Mouse (Mus musculus) frontal cortex, postnatal 36 days (tissue): ENCODE measurements around the gene Tnks2.
A peak's percentile ranks its signal among the peaks of the same experiment; 100 is the strongest.

Experiments used
- DNase-seq, 2 experiments: peaks; one replicate each; pipeline ENCODE4 v3.0.0; 2022; ENCODE audit warnings: low spot score in 2 of 2

Gene Tnks2

DNA sequence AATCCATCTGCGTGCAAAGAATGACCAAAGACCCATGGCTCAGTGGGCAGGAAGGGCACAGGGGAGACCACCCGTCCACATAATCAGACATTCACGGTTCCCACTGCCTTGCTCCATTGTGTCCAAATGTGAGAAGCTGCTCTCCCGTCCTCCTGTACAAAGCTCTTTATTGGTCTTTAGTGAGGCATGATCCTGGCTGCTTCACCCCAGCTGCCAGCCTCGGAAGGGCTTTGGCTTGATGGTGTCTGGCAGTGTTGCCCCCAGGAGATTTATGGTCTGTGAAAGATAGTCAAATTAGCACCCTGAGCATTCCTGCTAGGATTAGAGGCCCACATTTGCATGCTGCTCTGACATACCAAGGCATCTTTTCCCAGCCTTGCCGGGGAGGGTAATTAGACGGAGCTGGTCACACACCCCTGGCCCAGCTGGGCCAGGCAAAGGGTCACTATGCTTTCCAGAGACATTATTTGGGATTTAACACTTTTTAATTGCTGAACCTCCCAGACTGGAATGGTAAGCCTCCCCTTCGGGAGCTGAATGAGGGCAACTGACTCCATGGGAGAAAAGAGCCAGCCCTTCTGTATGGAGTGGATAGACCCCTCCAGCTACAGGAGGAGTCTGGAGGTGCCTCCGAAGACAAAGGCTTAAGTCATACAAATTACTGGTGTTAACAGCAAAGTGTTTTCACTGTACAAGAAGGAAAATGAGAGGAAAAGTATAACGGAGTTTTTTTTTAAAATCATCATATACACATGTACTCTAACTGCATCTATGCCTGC is 62.9 kb downstream of the Tnks2 start:
- DNase-seq: no peak

- DNase-seq: no peak
Measured at GRCm38 (mm10) chr19:36897778-36898177, 63.7 kb downstream of the Tnks2 start.

GRCm38 (mm10) chr19:36903377-36903776 is 69.3 kb downstream of the Tnks2 start:
- DNase-seq: no peak

DNA sequence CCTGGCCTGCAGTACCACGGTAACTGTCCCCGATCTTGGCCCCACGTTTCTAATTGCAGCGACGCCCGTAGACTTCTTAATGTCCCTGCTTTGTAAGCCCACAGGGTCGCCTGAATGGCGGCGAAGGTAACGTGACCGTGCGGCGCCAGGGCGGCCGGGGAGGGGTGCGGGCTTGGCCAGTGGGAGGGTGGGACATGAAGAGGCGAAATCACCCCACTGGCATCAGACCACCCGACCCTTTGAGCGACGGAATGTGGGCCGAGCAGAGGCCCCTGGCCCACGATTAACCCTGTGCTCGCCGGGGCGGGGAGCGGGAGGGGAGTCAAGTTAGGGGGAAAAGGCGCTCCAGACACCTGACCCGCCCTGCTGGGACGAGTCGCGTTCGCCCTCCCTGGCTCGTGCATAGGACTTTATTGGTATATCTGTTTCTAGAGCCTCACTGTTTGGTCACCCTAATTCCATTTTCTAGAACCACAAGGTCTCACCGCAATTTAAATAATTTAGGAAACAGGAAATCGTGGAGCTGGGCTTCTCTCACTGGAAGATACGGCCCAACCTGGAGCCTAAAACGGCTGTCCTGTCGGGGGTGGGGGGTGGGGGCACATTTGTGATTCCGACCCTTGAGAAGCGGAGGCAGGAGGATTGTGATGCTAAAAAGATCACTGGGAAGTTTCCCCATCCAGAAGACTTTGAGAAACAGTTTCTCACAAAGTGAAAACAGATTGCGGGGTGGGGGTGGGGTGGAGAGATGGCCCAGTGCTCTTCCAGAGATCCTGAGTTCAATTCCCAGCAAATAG is 70.4 kb downstream of the Tnks2 start:
- DNase-seq: peak in 1 of 2 experiments; percentile 64

DNA sequence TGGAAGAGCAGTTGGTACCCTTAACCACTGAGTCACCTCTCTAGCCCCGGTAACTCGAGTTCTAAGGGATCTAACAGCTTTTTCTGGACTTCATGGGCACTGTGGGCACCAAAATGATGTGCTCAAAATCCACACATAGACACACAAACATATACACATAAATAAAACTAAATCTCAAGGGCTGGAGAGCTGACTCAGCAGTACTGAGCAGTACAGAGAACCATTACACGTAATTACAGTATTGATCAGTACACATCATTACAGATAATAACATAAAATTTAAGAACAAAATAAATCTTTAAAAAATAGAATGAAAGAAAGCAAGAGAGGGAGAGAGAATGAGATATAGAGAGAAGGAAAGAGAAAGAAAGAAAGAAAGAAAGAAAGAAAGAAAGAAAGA is 75.1 kb downstream of the Tnks2 start:
- DNase-seq: no peak

DNA sequence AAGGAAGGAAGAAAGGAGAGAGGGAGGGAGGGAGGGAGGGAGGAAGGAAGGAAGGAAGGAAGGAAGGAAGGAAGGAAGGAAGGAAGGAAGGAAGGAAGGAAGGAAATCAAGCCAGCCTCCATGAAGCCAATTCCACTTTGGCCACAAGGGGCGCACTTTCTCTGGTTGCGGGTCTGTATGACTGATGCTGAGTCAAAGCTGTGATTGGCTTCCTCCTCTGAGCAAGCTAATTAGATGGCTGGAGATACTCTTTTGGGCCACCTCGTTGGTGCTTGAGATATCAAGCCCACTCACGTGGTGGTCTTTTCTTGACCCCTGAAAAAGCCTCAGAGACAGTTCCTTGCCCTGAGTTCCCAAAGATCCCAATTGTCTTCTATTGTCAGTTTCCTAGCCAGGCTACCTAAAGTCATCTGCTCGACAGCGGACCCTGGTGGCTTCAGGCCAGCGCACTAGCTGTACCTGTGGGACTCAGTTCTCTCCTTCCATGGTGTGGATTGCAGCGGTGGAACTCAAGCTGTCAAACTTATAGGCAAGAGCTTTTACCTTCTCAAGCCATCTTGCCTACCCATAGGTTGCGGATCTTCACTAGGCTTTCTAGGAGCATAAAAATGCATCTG is 75.8 kb downstream of the Tnks2 start:
- peak in 1 of 2 experiments; percentile 39 for DNase-seq

- peak; percentile 43 to 77 for DNase-seq
Measured at GRCm38 (mm10) chr19:36910424-36911045, 76.5 kb downstream of the Tnks2 start.

- DNase-seq: no peak
Measured at GRCm38 (mm10) chr19:36913064-36913463, 79.0 kb downstream of the Tnks2 start.

DNA sequence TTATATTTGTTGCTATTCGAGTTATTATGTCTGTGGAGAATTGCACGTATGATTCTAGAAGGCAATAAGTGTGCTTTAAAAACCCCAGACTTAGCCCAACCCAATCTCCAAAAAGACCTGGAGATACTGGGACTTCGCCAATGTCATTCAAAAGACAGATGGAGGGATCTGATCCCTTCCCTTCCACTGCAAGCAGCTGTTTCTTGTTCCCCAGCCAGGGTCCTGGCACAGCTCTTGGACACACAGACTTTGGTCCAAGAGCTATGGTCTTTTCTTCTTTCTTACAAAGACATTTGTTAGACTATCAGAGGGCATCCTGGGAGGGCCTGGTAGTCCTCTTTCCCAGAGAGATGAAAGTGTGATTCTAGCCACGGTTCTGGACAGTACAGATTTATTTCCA is 82.2 kb downstream of the Tnks2 start:
- no peak for DNase-seq

DNA sequence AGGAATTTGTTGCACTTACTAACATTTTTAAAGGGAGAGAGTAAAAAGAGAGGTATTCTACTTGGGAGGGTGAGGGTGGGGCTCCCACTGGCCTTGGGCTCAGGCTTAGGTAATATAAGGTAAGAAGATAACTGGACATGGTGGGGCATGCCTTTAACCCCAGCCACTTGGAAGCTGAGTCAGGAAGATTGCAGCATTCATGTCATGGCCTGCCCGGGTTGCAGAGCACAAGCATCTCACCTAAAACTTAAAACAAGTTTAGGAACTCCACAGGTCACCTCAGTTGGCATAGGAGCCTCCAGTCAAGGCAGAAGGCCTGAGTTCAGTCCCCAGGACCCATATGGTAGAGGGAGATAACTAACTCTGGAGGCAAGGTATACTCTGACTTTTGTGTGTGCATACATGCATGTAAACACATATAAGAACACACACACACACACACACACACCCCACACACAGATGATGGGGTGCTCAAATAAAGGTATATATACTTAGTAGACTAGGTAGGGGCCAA is 82.9 kb downstream of the Tnks2 start:
- no peak for DNase-seq

GRCm38 (mm10) chr19:36918441-36919301 is 84.6 kb downstream of the Tnks2 start:
- peak; percentile 81 to 83 for DNase-seq

GRCm38 (mm10) chr19:36919466-36919865 is 85.4 kb downstream of the Tnks2 start, which contains the start of gene Fgfbp3:
TSS of gene Fgfbp3 (minus strand) at chr19:36919615.
- no peak for DNase-seq

GRCm38 (mm10) chr19:36922015-36922414 is 88.0 kb downstream of the Tnks2 start:
- no peak for DNase-seq

GRCm38 (mm10) chr19:36922936-36923335 is 88.9 kb downstream of the Tnks2 start:
- no peak for DNase-seq

GRCm38 (mm10) chr19:36925671-36926552 is 91.9 kb downstream of the Tnks2 start, which contains the start of gene Btaf1:
TSS of gene Btaf1 (plus strand) at chr19:36926079.
- peak; percentile 79 to 80 for DNase-seq

- peak in 1 of 2 experiments; percentile 17 for DNase-seq
Measured at GRCm38 (mm10) chr19:36926553-36927236, 92.7 kb downstream of the Tnks2 start.

GRCm38 (mm10) chr19:36927800-36928361 is 93.8 kb downstream of the Tnks2 start:
- no peak for DNase-seq

DNA sequence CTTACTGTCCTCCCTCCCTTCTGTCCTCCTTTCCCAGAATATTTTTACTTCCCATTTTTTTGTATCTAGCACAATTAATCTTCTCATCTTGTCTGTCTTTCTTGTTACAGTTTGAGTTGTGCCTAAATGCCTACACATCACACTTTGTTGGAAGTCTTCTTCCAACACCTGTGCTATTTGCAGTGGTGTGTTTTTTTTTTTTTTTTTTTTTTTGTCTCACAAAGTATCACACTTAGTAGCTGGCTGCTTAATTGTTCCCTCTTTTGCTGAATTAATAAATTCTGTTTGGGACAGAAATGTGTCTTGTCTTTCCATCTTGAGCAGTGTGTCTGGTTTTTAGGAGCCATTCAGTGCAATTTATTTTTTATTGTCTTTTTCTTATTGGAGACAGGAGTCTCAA is 95.8 kb downstream of the Tnks2 start:
- no peak for DNase-seq

GRCm38 (mm10) chr19:36932097-36932496 is 98.1 kb downstream of the Tnks2 start:
- no peak for DNase-seq
